Mouse (Mus musculus): ENCODE measurements around the gene 4930404H24Rik. TPM values are rescaled to one million over a fixed set of nuclear protein-coding genes. Genes with fewer than 3 reads are reported as not detected.

The 4930404H24Rik gene
- polyA plus RNA-seq (2016; fragmentation: Nextera tagmentation; extraction: Ambion mirVana) = not detected in 2 replicates

DNA sequence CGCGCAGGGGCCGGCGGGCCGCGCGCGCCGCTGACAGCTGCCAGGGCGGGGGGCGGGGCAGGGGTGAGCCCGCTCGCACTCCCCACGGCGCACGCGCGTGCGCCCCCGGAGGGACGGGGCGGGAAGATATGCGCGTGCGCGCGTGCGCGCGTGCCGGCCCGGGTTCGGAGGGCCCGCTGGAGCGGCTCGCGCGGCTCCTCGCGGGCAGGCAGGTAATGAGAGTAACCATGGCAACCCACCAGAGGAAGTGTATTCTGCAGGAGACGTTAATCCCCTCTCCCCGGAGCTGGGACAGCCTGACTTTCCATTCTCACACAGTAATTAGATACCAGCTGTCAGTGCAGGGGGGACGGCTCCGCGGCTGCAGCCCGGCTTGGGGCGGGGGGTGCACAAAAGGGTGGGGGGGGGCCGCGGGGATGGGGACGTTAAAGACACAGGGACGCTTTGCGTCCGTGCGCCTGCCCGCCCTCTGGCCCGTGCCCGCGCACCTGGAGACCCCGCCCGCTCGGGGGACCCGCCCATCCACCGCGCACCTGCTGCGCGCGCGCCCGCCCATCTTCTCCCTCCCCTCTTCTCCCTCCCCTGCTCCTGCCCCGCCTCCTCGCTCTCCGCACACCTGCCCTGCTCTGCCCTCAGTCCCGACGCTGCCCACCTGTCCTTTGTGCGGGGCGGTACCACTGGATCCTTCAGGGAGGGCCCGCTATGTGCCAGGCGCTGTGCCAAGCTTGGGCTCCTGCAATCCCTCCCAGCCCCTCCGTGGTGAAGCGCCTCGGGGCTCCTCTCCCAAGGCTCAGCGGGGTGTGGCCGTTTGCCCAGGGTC lies at the start of gene 4930404H24Rik:
Gene 4930404H24Rik, plus strand, starts transcription at position 218 of the 820 bp plus-strand sequence.
- Histone ChIP-seq H3K27me3 (peaks cover 21% of the 10 kb centered on the region), H3K27ac (peak within 1 kb of the TSS; percentile 52), H3K9ac (peak within 1 kb of the TSS; percentile 46), H3K4me2 (replicated peaks) (peak within 1 kb of the TSS; percentile 99), H3K9me3 (no peaks in the 10 kb centered on the region), H3K4me3 (peak within 1 kb of the TSS; percentile 48), H3K36me3 (no peaks in the 10 kb centered on the region), H3K4me1 (peaks cover 55% of the 10 kb centered on the region)
- ATAC-seq (ENCODE audit: insufficient number of reproducible peaks, insufficient read depth, low FRiP score, low TSS enrichment) = peak; percentile 60
- WGBS = 1% methylated on average over 67 of the region's 83 CpGs

DNA sequence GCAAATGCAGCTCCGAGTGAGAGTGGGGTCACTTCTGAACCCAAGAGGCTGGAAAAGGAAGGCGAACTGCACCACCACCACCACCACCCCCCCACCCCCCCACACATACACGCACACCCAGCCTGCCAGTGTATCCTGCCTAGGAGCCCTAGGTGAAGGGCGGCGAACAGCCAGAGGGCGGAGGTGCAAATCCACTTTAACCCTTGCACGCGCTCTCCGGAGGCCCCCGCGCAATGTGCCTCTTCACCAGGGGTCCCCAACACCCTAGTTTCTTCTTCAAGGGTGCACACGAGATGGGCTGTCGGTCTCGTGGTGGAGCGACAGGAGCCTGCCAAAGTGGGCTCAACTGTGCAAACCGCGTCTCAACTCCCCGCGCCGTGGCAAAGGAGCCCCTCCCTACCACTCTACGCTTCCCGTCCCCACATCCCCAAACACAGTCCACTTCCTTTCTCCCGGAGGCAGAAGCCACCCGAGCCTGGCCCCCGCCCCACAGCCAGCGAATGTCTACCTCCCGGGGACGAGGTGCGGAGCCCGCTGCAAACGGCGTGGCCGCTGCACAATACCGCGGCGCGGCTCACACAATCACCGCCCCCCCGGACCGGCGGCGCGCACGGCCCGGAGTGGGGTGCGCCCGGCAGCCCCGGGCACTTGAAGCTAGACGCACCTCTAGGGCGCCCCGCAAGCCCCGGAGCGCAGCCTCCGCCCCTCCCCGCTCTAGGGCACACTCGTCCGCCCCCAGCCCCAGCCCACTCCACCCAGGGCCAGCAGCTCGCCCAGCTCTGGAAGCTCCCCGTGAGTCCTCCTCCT lies 49.0 kb upstream of the 4930404H24Rik start:
- under 1% methylated on average over 59 of the region's 59 CpGs for WGBS
- Histone ChIP-seq H3K4me2 (replicated peaks) (peak overlapping the region; percentile 85), H3K4me1 (peaks cover 48% of the 10 kb centered on the region), H3K27ac (peak overlapping the region; percentile 97), H3K27me3 (no peaks in the 10 kb centered on the region), H3K9me3 (no peaks in the 10 kb centered on the region), H3K36me3 (no peaks in the 10 kb centered on the region), H3K9ac (peak overlapping the region; percentile 90), H3K4me3 (peak overlapping the region; percentile 94)
- ATAC-seq (ENCODE audit: insufficient number of reproducible peaks, insufficient read depth, low FRiP score, low TSS enrichment) = peak; percentile 18

GRCm38 (mm10) chr2:153444254-153445136 lies 48.1 kb upstream of the 4930404H24Rik start:
- Histone ChIP-seq H3K4me1 (peaks cover 41% of the 10 kb centered on the region), H3K4me2 (replicated peaks) (peak overlapping the region; percentile 85), H3K9ac (peak overlapping the region; percentile 90), H3K4me3 (peak overlapping the region; percentile 94), H3K27me3 (no peaks in the 10 kb centered on the region), H3K27ac (peak overlapping the region; percentile 97), H3K9me3 (no peaks in the 10 kb centered on the region), H3K36me3 (no peaks in the 10 kb centered on the region)
- WGBS = 0% methylated on average over 28 of the region's 64 CpGs
- peak; percentile 52 for ATAC-seq (ENCODE audit: insufficient number of reproducible peaks, insufficient read depth, low FRiP score, low TSS enrichment)

DNA sequence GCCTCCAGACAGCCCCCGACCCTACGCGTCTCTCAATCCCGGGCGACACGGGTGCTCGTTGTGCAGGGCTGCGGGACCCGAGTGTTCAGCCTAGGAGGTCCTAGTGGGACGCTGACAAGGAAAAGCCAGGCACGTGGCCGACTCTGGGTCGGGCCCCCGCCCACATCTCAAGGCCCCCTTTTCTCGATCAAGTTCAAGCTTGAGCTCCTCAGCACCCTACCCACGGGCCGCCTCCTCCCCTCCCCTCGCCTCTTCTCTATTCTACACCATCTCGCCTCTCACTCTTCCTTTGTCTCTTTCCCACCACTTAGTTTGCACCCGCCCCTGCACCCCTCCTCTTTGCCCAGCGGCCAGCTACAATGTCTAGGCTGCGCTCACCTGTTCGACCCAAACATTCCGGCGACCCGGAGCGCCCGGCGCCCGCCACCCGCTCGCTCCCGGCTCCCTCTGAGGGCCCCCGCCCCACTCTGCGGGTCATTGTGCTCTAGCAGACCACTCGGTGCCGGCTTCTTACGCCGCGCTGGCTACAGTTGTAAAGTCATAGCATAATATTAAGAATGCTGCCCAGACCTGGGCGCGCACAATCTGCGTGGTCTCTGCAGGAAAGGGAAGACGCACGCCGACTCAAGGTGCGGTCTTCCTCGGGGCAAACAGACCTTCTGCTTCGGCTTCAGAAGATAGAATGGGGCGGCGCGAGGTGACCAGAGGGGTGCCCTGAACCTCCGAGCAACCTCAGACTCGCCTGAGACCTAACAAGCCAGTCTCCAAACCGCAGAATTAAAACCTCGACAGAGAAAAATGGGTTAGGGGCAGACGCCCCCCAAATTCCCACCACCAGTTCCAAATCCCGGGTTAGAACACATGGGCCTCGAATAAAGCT lies 47.2 kb upstream of the 4930404H24Rik start:
- peak overlapping the region; percentile 97 for H3K27ac ChIP-seq
- WGBS = under 1% methylated on average over 59 of the region's 59 CpGs
- no peaks in the 10 kb centered on the region for H3K27me3 ChIP-seq
- peak; percentile 47 for ATAC-seq (ENCODE audit: insufficient number of reproducible peaks, insufficient read depth, low FRiP score, low TSS enrichment)
- H3K4me3 ChIP-seq = peak overlapping the region; percentile 94
- peak overlapping the region; percentile 90 for H3K9ac ChIP-seq
- no peaks in the 10 kb centered on the region for H3K36me3 ChIP-seq
- H3K4me1 ChIP-seq = peaks cover 36% of the 10 kb centered on the region
- peak overlapping the region; percentile 85 for H3K4me2 ChIP-seq (replicated peaks)
- H3K9me3 ChIP-seq = no peaks in the 10 kb centered on the region

DNA sequence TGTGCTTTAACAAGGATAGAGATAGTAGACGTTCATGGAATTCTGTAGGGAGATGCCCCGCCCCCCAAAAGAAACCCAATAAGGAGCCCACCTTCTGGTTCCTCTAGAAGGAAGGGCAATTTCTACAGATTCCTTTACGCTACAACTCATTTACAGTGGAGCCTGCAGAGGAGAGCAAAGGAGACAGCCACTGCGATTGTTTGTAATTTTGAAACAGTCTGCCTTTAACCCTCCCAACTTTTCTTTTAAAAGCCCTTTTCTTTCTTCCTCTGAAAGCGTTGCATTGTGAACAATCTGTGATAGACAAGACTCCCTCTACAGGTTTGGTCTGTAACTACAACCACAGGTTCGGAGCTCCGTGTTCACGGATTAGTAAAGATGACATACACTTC lies 46.6 kb upstream of the 4930404H24Rik start:
- Histone ChIP-seq H3K4me2 (replicated peaks) (peak overlapping the region; percentile 85), H3K4me3 (peak overlapping the region; percentile 94), H3K27ac (peak overlapping the region; percentile 97), H3K9ac (peak overlapping the region; percentile 90), H3K9me3 (no peaks in the 10 kb centered on the region), H3K4me1 (peaks cover 29% of the 10 kb centered on the region), H3K27me3 (no peaks in the 10 kb centered on the region), H3K36me3 (no peaks in the 10 kb centered on the region)
- under 1% methylated on average over 8 of the region's 8 CpGs for WGBS
- no peak for ATAC-seq (ENCODE audit: insufficient number of reproducible peaks, insufficient read depth, low FRiP score, low TSS enrichment)

GRCm38 (mm10) chr2:153446476-153446875 lies 46.1 kb upstream of the 4930404H24Rik start:
- 13% methylated on average over 4 of the region's 4 CpGs for WGBS
- no peaks in the 10 kb centered on the region for H3K9me3 ChIP-seq
- no peaks in the 10 kb centered on the region for H3K36me3 ChIP-seq
- H3K27ac ChIP-seq = peak overlapping the region; percentile 97; the same call in 1 of the 2 replicates
- H3K4me3 ChIP-seq = no peak overlapping the region
- peaks cover 25% of the 10 kb centered on the region for H3K4me1 ChIP-seq
- no peak overlapping the region for H3K9ac ChIP-seq
- ATAC-seq (ENCODE audit: insufficient number of reproducible peaks, insufficient read depth, low FRiP score, low TSS enrichment) = no peak
- H3K27me3 ChIP-seq = no peaks in the 10 kb centered on the region
- H3K4me2 ChIP-seq (replicated peaks) = peak overlapping the region; percentile 85

GRCm38 (mm10) chr2:153447719-153448118 lies 44.9 kb upstream of the 4930404H24Rik start:
- no peaks in the 10 kb centered on the region for H3K27me3 ChIP-seq
- no peak overlapping the region for H3K27ac ChIP-seq
- H3K9me3 ChIP-seq = no peaks in the 10 kb centered on the region
- no peak for ATAC-seq (ENCODE audit: insufficient number of reproducible peaks, insufficient read depth, low FRiP score, low TSS enrichment)
- no peak overlapping the region for H3K4me3 ChIP-seq
- peaks cover 12% of the 10 kb centered on the region for H3K4me1 ChIP-seq
- 91% methylated on average over 3 of the region's 3 CpGs for WGBS
- H3K9ac ChIP-seq = no peak overlapping the region
- H3K36me3 ChIP-seq = no peaks in the 10 kb centered on the region
- no peak overlapping the region for H3K4me2 ChIP-seq (replicated peaks)

GRCm38 (mm10) chr2:153448519-153448918 lies 44.1 kb upstream of the 4930404H24Rik start:
- no peak overlapping the region for H3K27ac ChIP-seq
- 88% methylated on average over 6 of the region's 6 CpGs for WGBS
- no peak overlapping the region for H3K4me3 ChIP-seq
- no peak for ATAC-seq (ENCODE audit: insufficient number of reproducible peaks, insufficient read depth, low FRiP score, low TSS enrichment)
- H3K36me3 ChIP-seq = no peaks in the 10 kb centered on the region
- no peaks in the 10 kb centered on the region for H3K27me3 ChIP-seq
- no peaks in the 10 kb centered on the region for H3K9me3 ChIP-seq
- no peak overlapping the region for H3K9ac ChIP-seq
- H3K4me2 ChIP-seq (replicated peaks) = no peak overlapping the region
- H3K4me1 ChIP-seq = peaks cover 7% of the 10 kb centered on the region

DNA sequence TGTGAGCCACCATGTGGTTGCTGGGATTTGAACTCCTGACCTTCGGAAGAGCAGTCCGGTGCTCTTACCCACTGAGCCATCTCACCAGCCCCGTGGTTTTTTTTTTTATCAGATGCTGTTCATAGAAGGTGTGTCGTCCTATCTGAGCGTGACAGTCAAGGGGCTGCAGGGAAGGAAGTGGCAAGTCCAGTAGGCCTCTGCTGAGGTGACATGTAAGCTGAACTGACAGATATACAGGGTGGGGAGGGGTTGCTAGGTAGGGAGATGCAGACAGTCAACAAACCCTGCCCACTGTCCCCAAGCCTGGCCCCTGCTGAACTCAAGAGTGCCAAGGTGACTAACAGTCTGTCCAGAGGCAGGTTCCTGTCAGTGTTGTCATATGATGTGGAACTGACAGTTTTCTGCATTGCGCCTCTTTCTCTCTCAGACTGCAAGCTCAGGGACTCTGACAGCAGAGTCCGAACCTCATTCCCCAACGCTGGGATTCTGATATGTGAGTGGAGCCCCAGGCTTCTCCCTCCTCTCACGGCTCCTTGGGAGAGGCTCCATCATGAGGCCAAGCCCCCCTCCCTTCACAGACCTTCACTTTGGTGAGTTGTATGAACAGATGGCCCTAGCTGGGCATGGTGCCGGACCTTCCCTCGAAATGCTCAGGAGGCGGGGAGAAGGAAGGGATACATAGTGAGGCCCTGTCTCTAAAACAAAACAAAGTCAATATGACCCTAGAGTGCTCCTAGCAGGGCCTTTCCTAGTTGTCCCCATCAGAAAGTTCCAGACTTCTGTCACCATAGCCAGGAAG lies 38.4 kb upstream of the 4930404H24Rik start:
- Histone ChIP-seq H3K4me1 (peaks cover 24% of the 10 kb centered on the region), H3K9me3 (no peaks in the 10 kb centered on the region), H3K4me2 (replicated peaks) (no peak overlapping the region), H3K36me3 (no peaks in the 10 kb centered on the region), H3K9ac (no peak overlapping the region), H3K4me3 (no peak overlapping the region), H3K27me3 (no peaks in the 10 kb centered on the region), H3K27ac (no peak overlapping the region)
- 70% methylated on average over 12 of the region's 12 CpGs for WGBS
- ATAC-seq (ENCODE audit: insufficient number of reproducible peaks, insufficient read depth, low FRiP score, low TSS enrichment) = no peak

All from embryonic facial prominence, embryonic 12.5 days (tissue).